Mouse (Mus musculus) lung, postnatal 0 days (tissue): ENCODE results near the gene Tmc8.

Source experiments
- CTCF ChIP-seq: IDR thresholded peaks from 2 replicates; pipeline ENCODE4 v1.5.1; 2016; ENCODE audit warnings: antibody characterized with exemption, mild to moderate bottlenecking
- EP300 ChIP-seq: IDR thresholded peaks from 2 replicates; pipeline ENCODE4 v1.6.1; 2016; ENCODE audit warnings: antibody characterized with exemption, mild to moderate bottlenecking, control low read depth

DNA sequence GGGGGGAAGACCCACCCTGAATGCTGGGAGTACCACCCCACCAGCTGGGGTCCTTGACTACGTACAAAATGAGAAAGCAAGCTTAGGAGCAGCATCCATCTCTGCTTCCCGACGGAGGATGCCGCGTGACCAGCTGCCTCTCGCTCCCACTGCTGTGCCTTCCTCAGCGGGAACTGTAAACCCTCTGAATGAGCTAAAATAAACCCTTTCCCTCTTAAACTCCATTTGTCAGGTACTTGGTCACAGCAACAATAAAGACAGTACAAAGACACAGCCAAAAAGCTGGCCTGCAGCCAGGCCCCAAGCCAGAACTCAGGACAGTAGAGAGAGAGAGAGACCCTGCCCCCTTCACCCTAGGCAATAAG is 12.2 kb upstream of the Tmc8 start:
- TF ChIP-seq CTCF (no peak), EP300 (no peak)
